ENCODE assay signal across 8 mouse cellular contexts in genomic region chr8:4370078-4370477, GRCm38 (mm10). TPM values are rescaled to one million over a fixed set of nuclear protein-coding genes. Genes with fewer than 3 reads are reported as not detected.
DNase-seq lines count a peak whose midpoint lies in the region; ATAC-seq and TF ChIP-seq lines count a peak whose summit lies in the region.

No protein-coding gene starts in this region.

- TF ChIP-seq POLR2A in lung, adult 2 months (IDR thresholded peaks at IDR 0.05; ENCODE audit: borderline replicate concordance, extremely low read depth, low read depth, low read length), result no peak

- 40% methylated on average over 2 of the region's 2 CpGs for WGBS in lung, adult 2 months

- H3K4me3 ChIP-seq in lung, adult 2 months (replicated peaks; ENCODE audit: extremely low read depth, low read depth, low read length), result no peak overlapping the region

- TF ChIP-seq CTCF in lung, adult 2 months (IDR thresholded peaks at IDR 0.05; ENCODE audit: insufficient read depth, low read length), result peak; percentile 57

- no peaks in the 10 kb centered on the region for H3K4me1 ChIP-seq in lung, adult 2 months (ENCODE audit: control insufficient read depth, insufficient read depth, low read length)

- peak; percentile 34 to 81 for DNase-seq in left cerebral cortex, postnatal 10 days (ENCODE audit: extremely low spot score in 1 of 2, low spot score in 2 of 2)
- no peak for DNase-seq in left cerebral cortex, adult 11 months (ENCODE audit: low spot score)
- peak; percentile 48 for DNase-seq in T-cell, adult 2 months (ENCODE audit: low spot score)
- DNase-seq in gastrocnemius, adult 18-20 months (ENCODE audit: low spot score), result peak; percentile 74
- DNase-seq in lung, adult 2 months, result peak; percentile 21
- DNase-seq in spleen, adult 12 weeks (ENCODE audit: low spot score), result peak; percentile 17
- no peak for DNase-seq in cerebellum, adult 18-20 months

- intact Hi-C loops in left cerebral cortex, postnatal 10 days (cut with DNase I), result no loop called here

- ATAC-seq in inflammation-experienced regulatory T-cells, adult 6 months, result peak; percentile 94

RNA-seq across cellular contexts. Expression of gene Elavl1, which starts 44.9 kb away (rescaled TPM):
- total RNA-seq in left cerebral cortex, postnatal 10 days (2021), result 10 to 100 TPM; 69.0 to 70.5 TPM
- 10 to 100 TPM; 39.2 to 42.3 TPM for total RNA-seq in gastrocnemius, adult 18-20 months (2021)
- 10 to 100 TPM; 31.0 to 37.8 (median 34.3) TPM for polyA plus RNA-seq in inflammation-experienced regulatory T-cells, adult 6 months (2017; shearing (Covaris generic))
- polyA plus RNA-seq in lung, adult 2 months (2012; rRNA removed), result 21.1 and 23.9 TPM in 2 replicates

RNA-seq across cellular contexts. Expression of gene Ccl25, which starts 45.1 kb away (rescaled TPM):
- total RNA-seq in left cerebral cortex, postnatal 10 days (2021), result 10 to 100 TPM; 22.4 to 24.4 TPM
- 1 to 10 TPM; 7.0 to 8.5 TPM for total RNA-seq in gastrocnemius, adult 18-20 months (2021)
- polyA plus RNA-seq in inflammation-experienced regulatory T-cells, adult 6 months (2017; shearing (Covaris generic)), result 10 to 100 TPM in 2 of 3 experiments, 1 to 10 TPM in 1; 7.7 to 12.9 (median 11.6) TPM
- 1.6 and 3.6 TPM in 2 replicates for polyA plus RNA-seq in lung, adult 2 months (2012; rRNA removed)

Comparison
In these comparisons a context has a peak if more than half of its experiments do, and no peak if none do; other contexts are left out.
1. DNase-seq: peak in left cerebral cortex, postnatal 10 days (2 of 2), T-cell, adult 2 months (single experiment), gastrocnemius, adult 18-20 months (single experiment), lung, adult 2 months (single experiment) and spleen, adult 12 weeks (single experiment); none in left cerebral cortex, adult 11 months (single experiment) and cerebellum, adult 18-20 months (0 of 2).